Mouse (Mus musculus): ENCODE data around the gene Prkd3. TPM values are rescaled to one million over a fixed set of nuclear protein-coding genes. Genes with fewer than 3 reads are reported as not detected.

Gene Prkd3
- polyA plus RNA-seq, 1 experiment from 2014 or later = 33.8 TPM

GRCm38 (mm10) chr17:78999189-78999588 lies 21.4 kb downstream of the Prkd3 start:
- Histone ChIP-seq H3K27me3 (no peaks in the 10 kb centered on the region), H3K4me1 (0 out of 2 replicates have a peak, but pooled peaks cover 3% of the 10 kb centered on the region), H3K9me3 (replicated peaks) (no peaks in the 10 kb centered on the region), H3K9ac (no peak overlapping the region), H3K27ac (no peak overlapping the region), H3K36me3 (ENCODE audit: poor library complexity, severe bottlenecking) (no peaks in the 10 kb centered on the region), H3K4me2 (no peak overlapping the region), H3K4me3 (no peak overlapping the region)
- WGBS = 97% methylated on average over 3 of the region's 3 CpGs
- ATAC-seq = no peak

GRCm38 (mm10) chr17:78998130-78998529 lies 22.5 kb downstream of the Prkd3 start:
- 0 out of 2 replicates have a peak, but pooled peaks cover 5% of the 10 kb centered on the region for H3K4me1 ChIP-seq
- H3K4me2 ChIP-seq = no peak overlapping the region
- WGBS = 94% methylated on average over 2 of the region's 2 CpGs
- H3K36me3 ChIP-seq (ENCODE audit: poor library complexity, severe bottlenecking) = no peaks in the 10 kb centered on the region
- ATAC-seq = no peak
- H3K9ac ChIP-seq = no peak overlapping the region
- H3K27me3 ChIP-seq = no peaks in the 10 kb centered on the region
- no peak overlapping the region for H3K4me3 ChIP-seq
- no peak overlapping the region for H3K27ac ChIP-seq
- no peaks in the 10 kb centered on the region for H3K9me3 ChIP-seq (replicated peaks)

GRCm38 (mm10) chr17:78994931-78995820 lies 25.4 kb downstream of the Prkd3 start:
- WGBS = 86% methylated on average over 9 of the region's 9 CpGs
- Histone ChIP-seq H3K36me3 (ENCODE audit: poor library complexity, severe bottlenecking) (no peaks in the 10 kb centered on the region), H3K4me2 (no peak overlapping the region), H3K9ac (no peak overlapping the region), H3K4me1 (0 out of 2 replicates have a peak, but pooled peaks cover 5% of the 10 kb centered on the region), H3K27me3 (no peaks in the 10 kb centered on the region), H3K9me3 (replicated peaks) (no peaks in the 10 kb centered on the region), H3K27ac (no peak overlapping the region), H3K4me3 (no peak overlapping the region)
- no peak for ATAC-seq

- no peaks in the 10 kb centered on the region for H3K9me3 ChIP-seq (replicated peaks)
- ATAC-seq = no peak
- H3K27ac ChIP-seq = no peak overlapping the region
- no peak overlapping the region for H3K9ac ChIP-seq
- no peaks in the 10 kb centered on the region for H3K36me3 ChIP-seq (ENCODE audit: poor library complexity, severe bottlenecking)
- no peak overlapping the region for H3K4me2 ChIP-seq
- H3K4me1 ChIP-seq = 0 out of 2 replicates have a peak, but pooled peaks cover 5% of the 10 kb centered on the region
- no peaks in the 10 kb centered on the region for H3K27me3 ChIP-seq
- WGBS = 89% methylated on average over 8 of the region's 8 CpGs
- no peak overlapping the region for H3K4me3 ChIP-seq
Measured at GRCm38 (mm10) chr17:78994382-78994781, 26.2 kb downstream of the Prkd3 start.

- Histone ChIP-seq H3K27me3 (no peaks in the 10 kb centered on the region), H3K36me3 (ENCODE audit: poor library complexity, severe bottlenecking) (no peaks in the 10 kb centered on the region), H3K4me3 (no peak overlapping the region), H3K4me1 (0 out of 2 replicates have a peak, but pooled peaks cover 5% of the 10 kb centered on the region), H3K9ac (no peak overlapping the region), H3K27ac (no peak overlapping the region), H3K9me3 (replicated peaks) (no peaks in the 10 kb centered on the region), H3K4me2 (no peak overlapping the region)
- ATAC-seq = no peak
- 37% methylated on average over 2 of the region's 2 CpGs for WGBS
Measured at GRCm38 (mm10) chr17:78993670-78994069, 26.9 kb downstream of the Prkd3 start.

- Histone ChIP-seq H3K9ac (no peak overlapping the region), H3K36me3 (ENCODE audit: poor library complexity, severe bottlenecking) (no peaks in the 10 kb centered on the region), H3K4me3 (no peak overlapping the region), H3K27ac (no peak overlapping the region), H3K27me3 (no peaks in the 10 kb centered on the region), H3K9me3 (replicated peaks) (no peaks in the 10 kb centered on the region), H3K4me1 (0 out of 2 replicates have a peak, but pooled peaks cover 5% of the 10 kb centered on the region), H3K4me2 (no peak overlapping the region)
- WGBS = 78% methylated on average over 9 of the region's 9 CpGs
- ATAC-seq = no peak
Measured at GRCm38 (mm10) chr17:78992303-78993027, 28.2 kb downstream of the Prkd3 start.

- no peak for ATAC-seq
- Histone ChIP-seq H3K4me3 (no peak overlapping the region), H3K27ac (no peak overlapping the region), H3K9me3 (replicated peaks) (no peaks in the 10 kb centered on the region), H3K4me1 (0 out of 2 replicates have a peak, but pooled peaks cover 5% of the 10 kb centered on the region), H3K36me3 (ENCODE audit: poor library complexity, severe bottlenecking) (no peaks in the 10 kb centered on the region), H3K9ac (no peak overlapping the region), H3K4me2 (no peak overlapping the region), H3K27me3 (no peaks in the 10 kb centered on the region)
- WGBS = 99% methylated on average over 2 of the region's 2 CpGs
Measured at GRCm38 (mm10) chr17:78991549-78991948, 29.1 kb downstream of the Prkd3 start.

GRCm38 (mm10) chr17:78989015-78989414 lies 31.6 kb downstream of the Prkd3 start:
- Histone ChIP-seq H3K9ac (no peak overlapping the region), H3K4me2 (no peak overlapping the region), H3K9me3 (replicated peaks) (no peaks in the 10 kb centered on the region), H3K4me3 (no peak overlapping the region), H3K4me1 (no peaks in the 10 kb centered on the region), H3K36me3 (ENCODE audit: poor library complexity, severe bottlenecking) (peaks cover 6% of the 10 kb centered on the region), H3K27me3 (no peaks in the 10 kb centered on the region), H3K27ac (no peak overlapping the region)
- no peak for ATAC-seq
- WGBS = 90% methylated on average over 8 of the region's 8 CpGs

GRCm38 (mm10) chr17:78983736-78984135 lies 36.9 kb downstream of the Prkd3 start:
- H3K27ac ChIP-seq = no peak overlapping the region
- peaks cover 36% of the 10 kb centered on the region for H3K36me3 ChIP-seq (ENCODE audit: poor library complexity, severe bottlenecking)
- H3K9ac ChIP-seq = no peak overlapping the region
- no peak overlapping the region for H3K4me2 ChIP-seq
- no peak for ATAC-seq
- no peaks in the 10 kb centered on the region for H3K4me1 ChIP-seq
- WGBS = 89% methylated on average over 3 of the region's 3 CpGs
- H3K9me3 ChIP-seq (replicated peaks) = no peaks in the 10 kb centered on the region
- H3K27me3 ChIP-seq = no peaks in the 10 kb centered on the region
- no peak overlapping the region for H3K4me3 ChIP-seq

- H3K4me3 ChIP-seq = no peak overlapping the region
- no peaks in the 10 kb centered on the region for H3K9me3 ChIP-seq (replicated peaks)
- 93% methylated on average over 8 of the region's 8 CpGs for WGBS
- H3K27ac ChIP-seq = no peak overlapping the region
- no peak for ATAC-seq
- H3K4me2 ChIP-seq = no peak overlapping the region
- H3K9ac ChIP-seq = no peak overlapping the region
- no peaks in the 10 kb centered on the region for H3K27me3 ChIP-seq
- H3K4me1 ChIP-seq = no peaks in the 10 kb centered on the region
- peaks cover 36% of the 10 kb centered on the region for H3K36me3 ChIP-seq (ENCODE audit: poor library complexity, severe bottlenecking)
Measured at GRCm38 (mm10) chr17:78983166-78983565, 37.5 kb downstream of the Prkd3 start.

- H3K27me3 ChIP-seq = no peaks in the 10 kb centered on the region
- no peak overlapping the region for H3K9ac ChIP-seq
- H3K4me2 ChIP-seq = no peak overlapping the region
- H3K27ac ChIP-seq = no peak overlapping the region
- no peaks in the 10 kb centered on the region for H3K4me1 ChIP-seq
- ATAC-seq = no peak
- H3K4me3 ChIP-seq = no peak overlapping the region
- H3K9me3 ChIP-seq (replicated peaks) = no peaks in the 10 kb centered on the region
- peaks cover 40% of the 10 kb centered on the region for H3K36me3 ChIP-seq (ENCODE audit: poor library complexity, severe bottlenecking)
- 90% methylated on average over 3 of the region's 3 CpGs for WGBS
Measured at GRCm38 (mm10) chr17:78968500-78968899, 52.1 kb downstream of the Prkd3 start.

All from forebrain, embryonic 13.5 days (tissue).